Mouse (Mus musculus) kidney, adult 11 months (tissue): ENCODE results near the gene BC037034.

ENCODE experiments used
- DNase-seq: peaks from one replicate; pipeline ENCODE4 v3.0.0; 2022

BC037034 gene

DNA sequence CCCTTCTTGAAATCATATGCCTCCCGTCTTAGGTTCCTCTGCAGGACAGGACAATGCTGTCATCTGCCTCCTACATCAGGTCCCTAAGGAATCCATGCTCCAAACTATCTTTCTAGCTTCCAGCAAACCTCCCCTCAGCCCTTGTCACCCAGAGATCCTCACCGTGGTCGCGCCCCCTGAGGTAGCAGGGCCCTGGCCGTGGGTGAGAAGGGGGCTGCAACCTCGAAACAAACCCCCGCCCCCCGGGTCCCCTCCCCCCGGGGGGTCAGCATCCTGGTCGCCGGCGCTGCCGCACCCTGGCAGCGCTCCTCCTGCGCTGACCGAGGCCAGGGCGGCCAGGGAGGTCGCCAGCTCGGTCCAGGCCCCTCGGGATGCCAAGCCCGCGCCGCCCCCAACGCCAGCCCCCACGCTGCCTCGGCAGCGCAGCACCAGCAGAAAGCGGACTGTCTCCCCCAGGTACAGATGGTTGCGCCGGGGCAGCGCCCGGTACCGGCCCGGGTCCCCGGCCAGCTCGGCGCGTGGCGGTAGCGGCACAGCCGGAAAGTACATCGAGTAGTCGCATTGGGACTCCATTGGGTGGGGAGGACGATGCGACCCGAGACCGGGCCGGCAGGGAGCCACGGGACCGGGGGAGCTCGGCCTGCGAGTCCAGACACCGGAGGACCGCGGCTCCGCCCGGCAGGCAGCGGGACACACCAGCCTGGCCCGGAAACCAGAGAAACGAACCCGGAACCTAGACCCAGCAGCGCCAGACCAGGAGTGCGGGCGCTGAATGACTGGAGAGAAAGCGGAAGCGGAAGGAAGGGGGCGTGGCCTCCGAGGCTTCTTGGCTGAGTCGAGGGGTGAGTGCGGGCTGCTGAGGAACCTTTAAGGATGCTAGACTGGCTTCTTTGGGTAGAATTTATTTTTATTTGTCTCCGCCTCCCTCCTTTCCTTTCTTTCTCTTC lies at the start of gene BC037034:
BC037034 (minus strand) TSS at position 774 of the 947 bp plus-strand sequence.
- peak; percentile 88 for DNase-seq

DNA sequence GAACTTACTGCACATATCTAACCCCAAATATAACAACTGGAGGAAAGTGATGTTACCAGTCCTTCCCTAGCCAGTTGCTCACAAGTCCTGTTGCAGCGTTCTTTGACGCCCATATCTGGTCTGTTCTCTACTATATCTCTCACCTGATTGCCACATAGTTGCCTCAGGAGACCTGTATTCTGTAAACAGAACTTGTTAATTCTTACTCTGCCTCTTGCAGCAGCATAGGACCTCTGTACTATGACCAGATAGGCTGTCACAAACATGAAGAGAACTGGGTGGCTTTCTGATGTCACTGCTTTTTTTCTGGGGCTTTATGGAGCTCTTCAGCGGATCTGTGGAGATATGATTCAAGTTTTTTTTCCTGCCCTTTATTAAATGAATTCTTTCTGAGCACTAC lies 49.0 kb upstream of the BC037034 start:
- no peak for DNase-seq

DNA sequence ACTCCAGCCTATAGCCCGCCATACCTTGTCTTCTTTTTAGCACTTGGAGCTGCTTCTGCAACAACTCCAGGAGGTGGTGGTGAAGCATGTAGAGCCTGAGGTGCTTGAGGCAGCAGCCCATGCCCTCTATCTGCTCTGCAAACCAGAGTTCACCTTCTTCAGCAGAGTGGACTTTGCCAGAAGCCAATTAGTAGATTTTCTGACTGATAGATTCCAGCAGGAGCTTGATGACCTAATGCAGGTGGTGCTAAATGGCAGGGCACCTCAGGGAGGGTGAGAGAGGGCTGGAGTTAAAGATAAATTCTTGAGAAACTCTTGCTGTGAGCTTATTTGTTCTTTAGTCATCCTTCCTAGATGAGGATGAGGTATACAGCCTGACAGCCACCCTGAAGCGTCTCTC lies 35.8 kb upstream of the BC037034 start:
- DNase-seq: no peak

DNA sequence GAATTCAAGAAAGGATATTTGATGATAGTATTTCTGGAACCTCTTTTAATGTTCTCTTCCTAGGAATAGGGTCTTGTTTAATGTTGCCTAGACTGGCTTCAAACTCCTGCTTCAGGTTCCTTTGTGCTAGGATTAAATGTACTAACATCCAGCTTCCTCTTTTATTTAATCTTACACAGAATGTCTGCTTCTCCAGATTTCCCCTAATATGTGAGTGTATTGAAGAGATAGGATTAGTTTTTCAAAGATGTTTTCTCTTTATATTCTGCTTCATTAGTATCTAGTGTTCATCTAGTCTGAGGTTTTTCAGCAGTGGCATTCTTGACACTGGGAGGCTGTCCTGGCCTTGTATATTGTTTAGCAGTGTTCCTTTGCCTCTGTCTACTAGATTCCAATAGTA lies 30.3 kb upstream of the BC037034 start:
- no peak for DNase-seq

- no peak for DNase-seq
These were observed 27.8 kb upstream of the BC037034 start for GRCm38 (mm10) chr5:138291638-138292037.

GRCm38 (mm10) chr5:138287861-138288260 lies 24.0 kb upstream of the BC037034 start:
- no peak for DNase-seq

DNA sequence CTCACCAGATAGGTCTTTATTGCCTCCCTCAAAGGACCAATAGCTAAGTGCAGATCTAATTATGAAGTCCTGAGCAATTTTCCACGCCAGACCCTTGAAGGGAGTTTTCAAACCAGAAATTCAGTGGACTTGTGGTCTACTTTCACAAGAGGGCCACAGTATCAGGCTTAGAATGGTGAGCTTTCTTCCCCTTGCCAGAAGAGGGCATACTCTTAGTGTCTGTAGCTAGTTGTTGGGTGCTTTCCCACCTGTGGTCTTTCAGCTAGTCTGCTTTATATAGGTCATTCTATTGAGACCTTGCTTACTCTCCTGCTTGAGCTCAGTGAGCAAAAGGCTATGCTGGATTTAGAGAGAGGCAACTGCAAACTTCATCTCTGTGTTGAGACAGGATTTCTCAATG lies 19.7 kb upstream of the BC037034 start:
- DNase-seq: no peak

- no peak for DNase-seq
These were observed 18.0 kb upstream of the BC037034 start for GRCm38 (mm10) chr5:138281798-138282197.

DNA sequence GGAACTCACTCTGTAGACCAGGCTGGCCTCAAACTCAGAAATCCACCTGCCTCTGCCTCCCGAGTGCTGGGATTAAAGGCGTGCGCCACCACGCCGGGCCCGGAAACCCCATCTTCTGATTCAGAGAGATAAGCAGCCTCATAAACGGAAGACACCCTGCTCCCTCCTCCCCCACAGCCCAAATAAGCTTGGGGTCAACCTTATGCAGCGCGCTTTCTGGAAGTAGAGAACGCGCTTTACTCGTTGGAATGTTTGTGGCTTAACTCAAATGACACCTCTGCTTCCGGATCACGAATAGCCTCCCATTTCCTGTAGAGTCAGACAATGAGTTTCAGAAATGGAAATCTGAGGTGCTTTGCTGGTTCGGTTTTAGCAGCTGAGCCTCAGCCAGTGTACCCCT lies 17.0 kb upstream of the BC037034 start:
- no peak for DNase-seq

GRCm38 (mm10) chr5:138280425-138280768 lies 16.6 kb upstream of the BC037034 start:
- no peak for DNase-seq

DNA sequence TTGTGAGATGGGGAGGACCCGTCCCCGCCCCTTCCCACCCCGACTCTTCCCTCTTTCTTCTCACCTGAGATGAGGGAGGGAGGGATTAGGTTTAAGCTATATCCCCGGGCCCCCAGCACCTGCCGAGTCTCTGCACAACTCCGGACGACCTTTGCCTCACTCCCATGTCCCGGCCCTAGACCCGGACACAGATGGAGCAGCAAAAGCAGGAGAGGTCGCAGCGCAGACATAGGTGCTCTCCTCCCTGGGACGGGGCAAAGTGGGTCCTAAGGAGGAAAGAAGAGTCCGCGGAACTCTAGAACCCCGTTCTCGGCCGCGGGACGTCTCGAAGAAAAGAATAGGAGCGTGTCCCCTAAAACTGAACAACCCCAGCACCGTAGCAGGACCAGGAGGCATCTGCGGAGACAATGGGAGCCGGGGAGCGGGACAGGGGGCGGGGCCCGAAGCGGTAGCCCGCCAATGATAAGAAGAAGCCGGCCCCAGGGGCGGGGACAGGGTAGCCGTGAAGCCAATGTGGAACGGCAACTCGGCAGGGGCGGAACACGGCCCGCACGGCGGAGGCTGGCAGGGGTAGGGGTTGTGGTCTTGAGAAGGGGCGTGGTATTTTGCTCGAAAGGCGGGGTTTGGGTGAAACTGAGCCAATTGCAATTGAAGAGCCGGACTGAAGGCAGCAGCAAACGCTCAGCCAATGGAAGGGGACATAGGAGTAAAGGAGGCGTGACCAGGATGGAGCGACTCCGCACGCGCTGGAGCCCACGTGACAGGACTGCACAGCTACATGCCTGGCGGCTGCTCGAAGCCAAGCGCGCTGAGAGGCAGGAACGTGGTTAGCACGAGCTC lies 16.0 kb upstream of the BC037034 start, which contains the start of the genes Gm43720, Gpc2 and Stag3:
Gm43720 (minus strand) TSS at position 374 of the 840 bp plus-strand sequence.
Gpc2 (minus strand) TSS at position 421 of the 840 bp plus-strand sequence.
Stag3 (plus strand) TSS at position 656 of the 840 bp plus-strand sequence.
- peak; percentile 76 for DNase-seq

GRCm38 (mm10) chr5:138277994-138278393 lies 14.2 kb upstream of the BC037034 start:
- DNase-seq: no peak

- DNase-seq: peak; percentile 35
These were observed 11.6 kb upstream of the BC037034 start for GRCm38 (mm10) chr5:138275216-138276050.

DNA sequence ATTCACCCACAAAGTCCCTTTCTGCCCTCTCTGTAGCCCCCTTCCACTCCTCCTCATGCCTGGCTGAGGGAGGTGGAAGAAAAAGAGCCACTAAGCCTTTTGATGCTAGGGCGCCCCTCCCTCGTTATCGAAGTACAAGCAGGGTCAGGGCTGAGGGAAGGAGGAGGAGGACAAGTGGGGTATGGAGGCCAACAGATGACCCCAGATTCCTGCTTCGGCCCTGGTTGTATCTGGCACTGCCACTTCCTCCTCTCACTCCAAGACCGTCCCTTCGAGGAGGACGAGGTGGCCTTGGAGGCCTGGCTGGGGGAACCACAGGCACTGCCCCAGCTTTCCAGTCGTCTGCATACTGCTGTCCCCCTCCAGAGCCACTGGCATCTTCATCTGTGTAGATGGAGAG lies 10.4 kb upstream of the BC037034 start:
- DNase-seq: no peak

DNA sequence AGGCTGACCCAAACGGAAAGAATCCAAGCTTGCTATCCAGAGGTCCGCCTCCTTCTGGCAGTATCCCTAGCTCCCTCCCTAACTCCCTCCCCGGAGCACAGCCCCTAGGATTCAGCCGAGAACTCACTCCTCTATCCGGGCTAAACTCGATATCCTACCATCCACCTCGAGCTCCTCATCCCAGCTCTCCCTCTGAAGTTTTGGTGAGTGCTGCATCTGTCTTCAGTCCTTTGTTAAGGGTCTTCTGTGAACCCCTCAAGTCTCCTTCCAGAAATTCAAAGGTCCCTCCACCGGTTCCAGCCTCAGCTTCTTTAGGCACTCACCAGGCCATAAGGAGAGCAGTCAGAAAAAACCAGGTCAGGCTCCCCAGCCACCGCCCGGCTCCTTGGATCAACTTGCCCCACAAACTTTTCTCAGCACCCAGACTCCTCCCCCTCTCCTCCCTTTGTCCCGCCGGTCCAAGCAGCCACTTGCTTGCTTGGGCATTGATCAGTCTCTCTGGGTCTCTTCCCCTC lies 8.6 kb upstream of the BC037034 start, which contains the start of gene Gal3st4:
Gal3st4 (minus strand) TSS at position 432 of the 515 bp plus-strand sequence.
- no peak for DNase-seq

GRCm38 (mm10) chr5:138271232-138271631 lies 7.4 kb upstream of the BC037034 start:
- no peak for DNase-seq

DNA sequence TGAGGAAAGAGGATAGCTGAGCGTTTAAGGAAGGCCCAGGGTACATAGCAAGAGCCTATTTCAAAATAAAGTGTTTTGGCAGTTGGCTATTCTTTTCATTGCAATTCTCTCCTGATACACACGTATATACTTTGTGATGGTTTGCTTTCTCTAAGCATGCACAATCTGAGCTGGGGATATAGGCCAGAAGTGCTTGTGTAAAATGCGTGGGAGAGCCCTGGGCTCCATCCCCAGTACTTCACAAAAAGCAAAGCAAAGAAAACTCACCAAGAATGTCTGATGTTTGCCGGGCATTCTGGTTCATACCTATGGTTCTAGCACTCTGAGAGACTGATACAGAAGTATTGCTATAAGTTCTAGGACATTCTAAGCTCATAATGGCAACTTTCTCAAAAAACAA lies 5.1 kb upstream of the BC037034 start:
- DNase-seq: no peak

- no peak for DNase-seq
These were observed 3.3 kb upstream of the BC037034 start for GRCm38 (mm10) chr5:138267114-138267513.

DNA sequence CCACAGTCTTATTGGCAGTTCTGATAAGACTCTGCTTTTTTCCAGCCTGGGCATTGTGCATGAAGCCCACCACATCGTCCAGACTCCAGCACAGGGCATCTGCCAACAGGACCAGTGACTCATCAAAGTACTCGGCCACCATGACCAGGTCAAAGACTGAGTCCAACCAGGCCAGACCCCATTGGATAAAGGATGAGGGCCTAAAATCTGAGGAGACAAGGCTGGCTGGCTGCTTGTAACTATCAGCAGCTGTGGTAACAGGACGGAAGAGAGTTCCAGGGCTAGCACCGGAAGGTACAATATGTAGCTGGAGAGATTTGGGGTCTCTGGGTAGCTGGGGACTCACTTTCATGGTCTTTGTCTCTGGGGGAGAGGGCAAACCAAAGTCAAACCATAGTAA lies 1.9 kb upstream of the BC037034 start:
- no peak for DNase-seq

- no peak for DNase-seq
These were observed 360 bp upstream of the BC037034 start for GRCm38 (mm10) chr5:138264207-138264578.

- no peak for DNase-seq
These were observed 1.1 kb downstream of the BC037034 start for GRCm38 (mm10) chr5:138262582-138263240.

DNA sequence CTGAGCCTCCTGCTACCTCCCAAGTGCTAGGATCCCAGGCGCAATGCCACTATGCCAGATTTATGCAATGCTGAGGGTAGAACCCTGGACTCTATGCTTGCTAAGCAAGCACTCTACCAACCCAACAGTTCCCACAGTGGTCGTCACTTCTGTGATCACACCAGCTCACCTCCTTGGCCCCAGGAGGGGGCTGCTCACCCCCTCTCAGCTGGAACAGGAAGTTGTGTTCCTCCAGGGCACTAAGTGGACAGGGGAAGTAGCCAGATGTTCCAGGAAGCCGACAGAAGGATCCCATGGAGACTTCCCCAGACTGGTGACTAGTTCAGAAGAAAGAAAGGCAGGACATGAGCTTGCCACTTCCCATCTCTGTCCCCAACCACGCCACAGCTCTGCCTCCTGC lies 1.8 kb downstream of the BC037034 start:
- DNase-seq: no peak
